Mouse (Mus musculus) ES-E14 (cell line): ENCODE results near the gene Ufm1. TPM values are rescaled to one million over a fixed set of nuclear protein-coding genes. Genes with fewer than 3 reads are reported as not detected.

Experiments
- DNase-seq: peaks from one replicate; pipeline ENCODE4 v3.0.0-alpha.2; 2013; ENCODE audit warnings: low read depth, low spot score
- H3K27ac ChIP-seq: 2 replicates; pipeline ENCODE4 v1.5.1; 2012; ENCODE audit warnings: low read depth, mild to moderate bottlenecking, low read length, moderate library complexity, mixed read lengths; ENCODE audit not compliant: poor library complexity, insufficient read depth, severe bottlenecking
- H3K36me3 ChIP-seq: 2 replicates; pipeline ENCODE4 v1.6.1; 2012; ENCODE audit warnings: mild to moderate bottlenecking, low read length, moderate library complexity, mixed read lengths; ENCODE audit not compliant: control insufficient read depth, poor library complexity, insufficient read depth, severe bottlenecking
- H3K4me1 ChIP-seq, 2 experiments: fragments of 150-350 bp in 1 of 2; sonication (generic) in 1 of 2; 2 replicates each; pipeline ENCODE4 v1.6.1; 2012; ENCODE audit warnings: low read length in 2 of 2, mild to moderate bottlenecking in 1 of 2, mixed read lengths in 1 of 2; ENCODE audit not compliant: control insufficient read depth in 2 of 2, insufficient read depth in 2 of 2, poor library complexity in 1 of 2
- H3K4me3 ChIP-seq, 2 experiments: fragments of 150-350 bp in 1 of 2; sonication (generic) in 1 of 2; 2 replicates each; pipeline ENCODE4 v1.5.1; 2012; ENCODE audit warnings: low read length in 2 of 2, low read depth in 1 of 2, mild to moderate bottlenecking in 1 of 2, mixed read lengths in 1 of 2; ENCODE audit not compliant: insufficient read depth in 1 of 2, poor library complexity in 1 of 2, severe bottlenecking in 1 of 2
- H3K9ac ChIP-seq: 2 replicates; pipeline ENCODE4 v1.6.1; 2012; ENCODE audit warnings: low read depth, mild to moderate bottlenecking, low read length, mixed read lengths; ENCODE audit not compliant: poor library complexity, insufficient read depth, severe bottlenecking
- H3K9me3 ChIP-seq: fragments of 150-350 bp; sonication (generic); 2 replicates; pipeline ENCODE4 v1.6.1; 2012; ENCODE audit warnings: low read depth, mild to moderate bottlenecking, low read length; ENCODE audit not compliant: control insufficient read depth, insufficient read depth
- CHD2 ChIP-seq: IDR thresholded peaks from 2 replicates; pipeline ENCODE4 v1.6.1; 2014; ENCODE audit warnings: mild to moderate bottlenecking, low read depth, low read length, inconsistent platforms
- HCFC1 ChIP-seq: IDR thresholded peaks from 2 replicates; pipeline ENCODE4 v1.6.1; 2012; ENCODE audit warnings: low read length, inconsistent platforms, borderline replicate concordance; ENCODE audit not compliant: insufficient read depth
- MAFK ChIP-seq: IDR thresholded peaks from 2 replicates; pipeline ENCODE4 v1.6.1; 2014; ENCODE audit warnings: mild to moderate bottlenecking, low read depth, low read length, inconsistent platforms; ENCODE audit not compliant: insufficient read depth
- ZC3H11A ChIP-seq: IDR thresholded peaks from 2 replicates; pipeline ENCODE4 v1.6.1; 2012; ENCODE audit warnings: low read depth, mild to moderate bottlenecking, inconsistent platforms, low read length, borderline replicate concordance
- ZNF384 ChIP-seq: IDR thresholded peaks from 2 replicates; pipeline ENCODE4 v1.6.1; 2012; ENCODE audit warnings: low read depth, low read length, inconsistent platforms
- in situ Hi-C, 2 experiments: fragments of 600-800 bp; cut with MboI; formaldehyde crosslinking; loops; one replicate each; pipeline ENCODE4 v1.15.1; 2025; ENCODE audit warnings: low sequenced_read_pairs in 2 of 2, inconsistent platforms in 1 of 2; ENCODE audit not compliant: unreplicated experiment in 2 of 2
- total RNA-seq: library from RNA; depleted of rRNA; stranded (reverse); fragments of 300-350 nt; gene quantifications from 2 replicates; pipeline ENCODE4 v1.2.3, GENCODE M21; 2012

Gene Ufm1
- total RNA-seq, 1 experiment, result 47.2 TPM

- in situ Hi-C loops, result no loop called here
Measured at GRCm38 (mm10) chr3:53847726-53848125, 15.9 kb downstream of the Ufm1 start.

GRCm38 (mm10) chr3:53846206-53846928 is 17.3 kb downstream of the Ufm1 start:
- H3K27ac ChIP-seq, result no peak overlapping the region
- no peak overlapping the region for H3K4me3 ChIP-seq
- no peak overlapping the region for H3K9ac ChIP-seq
- in situ Hi-C loops, result no loop called here
- TF ChIP-seq HCFC1, result no peak
- TF ChIP-seq ZC3H11A, result no peak
- no peak for TF ChIP-seq CHD2
- no peak for TF ChIP-seq ZNF384
- no peak for TF ChIP-seq MAFK
- H3K4me1 ChIP-seq, result no peaks in the 10 kb centered on the region
- no peak for DNase-seq
- H3K36me3 ChIP-seq, result no peaks in the 10 kb centered on the region
- no peaks in the 10 kb centered on the region for H3K9me3 ChIP-seq

More at GRCm38 (mm10) chr3:53847726-53848125, 15.9 kb downstream of the Ufm1 start:
- no peak for DNase-seq
- H3K36me3 ChIP-seq, result no peaks in the 10 kb centered on the region
- no peaks in the 10 kb centered on the region for H3K9me3 ChIP-seq
- no peak overlapping the region for H3K4me3 ChIP-seq
- H3K9ac ChIP-seq, result no peak overlapping the region
- no peak overlapping the region for H3K27ac ChIP-seq
- TF ChIP-seq MAFK, result no peak
- TF ChIP-seq CHD2, result no peak
- TF ChIP-seq ZNF384, result no peak
- TF ChIP-seq HCFC1, result no peak
- no peak for TF ChIP-seq ZC3H11A
- no peaks in the 10 kb centered on the region for H3K4me1 ChIP-seq

GRCm38 (mm10) chr3:53844786-53845185 is 18.8 kb downstream of the Ufm1 start, which contains the start of gene Gm10985:
Gm10985 (plus strand) TSS chr3:53845086.
- Histone ChIP-seq H3K9me3 (no peaks in the 10 kb centered on the region), H3K9ac (no peak within 1 kb of the TSS), H3K4me3 (no peak within 1 kb of the TSS), H3K4me1 (no peaks in the 10 kb centered on the region), H3K27ac (no peak within 1 kb of the TSS), H3K36me3 (no peaks in the 10 kb centered on the region)
- in situ Hi-C loops, result no loop called here
- TF ChIP-seq MAFK, result no peak
- TF ChIP-seq CHD2, result no peak
- TF ChIP-seq ZNF384, result no peak
- no peak for TF ChIP-seq ZC3H11A
- TF ChIP-seq HCFC1, result no peak
- DNase-seq, result no peak

GRCm38 (mm10) chr3:53834238-53834637 is 29.4 kb downstream of the Ufm1 start:
- no peak for DNase-seq
- H3K4me1 ChIP-seq, result no peaks in the 10 kb centered on the region
- TF ChIP-seq MAFK (no peak), CHD2 (no peak), HCFC1 (no peak), ZC3H11A (no peak), ZNF384 (no peak)
- H3K36me3 ChIP-seq, result no peaks in the 10 kb centered on the region
- in situ Hi-C loops, result no loop called here
- no peak overlapping the region for H3K27ac ChIP-seq
- H3K9ac ChIP-seq, result no peak overlapping the region
- H3K4me3 ChIP-seq, result no peak overlapping the region
- no peaks in the 10 kb centered on the region for H3K9me3 ChIP-seq
